Mouse (Mus musculus) lung, postnatal 36 days (tissue): Measurements from ENCODE around the gene Usp28.
A peak's percentile ranks its signal among the peaks of the same experiment; 100 is the strongest.
"Not testable (repeated sequence)": the region's sequence is repeated elsewhere in the genome, so short reads cannot be mapped to it uniquely, and the experiment has no call there.

ENCODE experiments used
- DNase-seq: peaks from one replicate; pipeline ENCODE4 v3.0.0; 2022; ENCODE audit warnings: mixed read lengths

The Usp28 gene

DNA sequence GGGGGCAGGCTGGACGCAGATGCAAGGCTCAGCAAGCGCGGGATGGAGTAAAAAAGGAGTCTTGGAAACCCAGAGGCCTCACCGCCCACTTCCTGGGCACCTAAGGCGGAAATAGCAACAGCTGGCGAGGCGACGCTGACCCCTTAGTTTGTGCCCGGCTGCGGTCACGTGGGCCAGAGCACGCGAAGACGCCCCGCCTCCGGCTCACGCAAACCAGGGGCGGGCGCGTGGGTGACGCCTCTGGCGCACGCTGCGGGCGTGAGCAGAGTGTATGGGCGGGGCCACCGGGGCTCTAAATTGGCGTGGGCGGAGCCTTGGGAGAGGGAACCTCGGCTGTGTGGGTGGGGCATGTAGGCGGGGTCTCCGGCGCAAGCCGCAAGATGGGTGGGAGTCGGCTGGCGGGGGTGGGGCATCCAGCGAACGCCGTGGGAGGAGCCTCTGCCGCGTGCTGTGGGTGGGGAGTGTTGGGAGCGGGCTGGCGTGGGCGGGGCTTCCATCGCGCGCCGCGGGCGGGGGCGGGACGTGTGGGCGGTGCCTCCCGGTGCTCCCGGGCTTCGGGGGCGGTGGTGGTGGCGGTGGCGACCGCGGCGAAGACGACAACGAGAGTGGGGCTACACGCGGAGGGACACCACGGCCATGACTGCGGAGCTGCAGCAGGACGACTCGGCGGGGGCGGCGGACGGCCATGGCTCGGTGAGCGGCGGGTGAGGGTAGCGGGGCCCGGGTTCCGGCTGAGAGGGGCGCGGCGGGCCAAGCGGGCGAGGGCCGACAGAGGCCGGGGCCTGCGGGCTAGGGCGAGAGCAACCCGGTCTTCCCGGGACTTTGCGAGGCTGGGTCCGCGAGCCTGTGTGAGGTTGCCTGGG, at the start of gene Usp28:
Gene Usp28, plus strand, starts transcription at position 531 of the 863 bp plus-strand sequence.
- peak; percentile 99 for DNase-seq

- DNase-seq: no peak
These were observed 42.8 kb upstream of the Usp28 start for GRCm38 (mm10) chr9:48942349-48942748.

DNA sequence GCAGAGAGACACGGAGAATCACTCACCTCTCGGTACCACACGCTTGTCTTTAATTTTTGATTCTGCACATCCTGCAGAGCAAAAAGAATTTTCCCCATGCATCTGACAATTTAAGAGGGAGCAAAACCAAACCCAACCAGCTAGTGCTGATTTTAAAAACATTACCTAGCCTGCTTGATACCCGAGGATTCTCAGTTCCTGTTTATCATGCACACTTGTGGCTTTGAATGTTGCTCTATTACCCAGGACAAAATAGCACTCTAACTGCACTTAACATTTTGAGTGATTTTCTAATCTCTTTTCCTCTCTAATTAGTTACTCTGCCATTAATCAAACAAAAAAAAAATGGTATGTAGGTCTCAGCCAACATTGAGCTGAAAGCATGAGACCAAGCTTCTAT, 37.6 kb upstream of the Usp28 start:
- DNase-seq: no peak

GRCm38 (mm10) chr9:48961314-48961713, 23.9 kb upstream of the Usp28 start:
- no peak for DNase-seq

- DNase-seq: no peak
These were observed 23.0 kb upstream of the Usp28 start for GRCm38 (mm10) chr9:48962131-48962530.

DNA sequence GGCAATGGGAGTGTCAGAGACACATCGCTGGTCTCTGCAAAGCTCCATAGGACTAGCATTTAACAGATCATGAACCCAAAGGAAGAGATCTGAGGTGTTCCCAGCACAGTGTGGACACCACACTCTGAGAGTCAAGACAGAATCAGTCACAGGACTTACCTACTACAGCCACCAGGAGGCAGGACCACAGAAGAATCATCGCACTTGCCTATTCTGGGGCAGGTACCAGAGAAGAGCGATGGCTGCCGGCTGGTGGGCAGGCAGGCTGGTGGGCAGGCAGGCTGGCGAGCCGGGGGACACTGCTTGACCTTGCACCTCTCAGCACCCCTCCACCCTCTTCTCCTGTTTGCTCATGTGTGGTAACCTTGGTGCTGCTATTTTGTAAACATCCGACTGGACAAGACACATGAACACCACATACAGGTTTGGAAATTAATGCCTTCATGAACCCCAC, 20.6 kb upstream of the Usp28 start, which contains the start of gene Htr3b:
Gene Htr3b, minus strand, starts transcription at position 404 of the 454 bp plus-strand sequence.
- DNase-seq: peak; percentile 30

DNA sequence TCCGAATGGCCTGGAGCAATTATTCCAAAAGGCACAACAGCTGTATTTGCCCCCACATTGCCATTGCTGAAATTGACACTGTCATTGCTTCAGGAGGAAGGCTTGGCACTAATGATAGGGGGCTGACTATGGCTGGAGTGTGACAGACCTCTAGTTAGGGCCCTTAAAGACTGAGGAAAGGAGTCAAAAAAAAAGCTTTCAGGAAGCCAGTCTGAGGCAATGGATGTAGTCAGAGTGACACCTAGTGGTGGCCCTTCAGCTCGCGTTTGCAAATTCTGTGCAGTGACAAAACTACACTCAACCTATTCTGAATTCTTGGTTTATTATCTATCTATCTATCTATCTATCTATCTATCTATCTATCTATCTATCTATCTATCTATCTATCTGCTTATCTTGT, 12.7 kb upstream of the Usp28 start:
- peak; percentile 64 for DNase-seq

GRCm38 (mm10) chr9:48976661-48977355, 8.4 kb upstream of the Usp28 start:
- no peak for DNase-seq

DNA sequence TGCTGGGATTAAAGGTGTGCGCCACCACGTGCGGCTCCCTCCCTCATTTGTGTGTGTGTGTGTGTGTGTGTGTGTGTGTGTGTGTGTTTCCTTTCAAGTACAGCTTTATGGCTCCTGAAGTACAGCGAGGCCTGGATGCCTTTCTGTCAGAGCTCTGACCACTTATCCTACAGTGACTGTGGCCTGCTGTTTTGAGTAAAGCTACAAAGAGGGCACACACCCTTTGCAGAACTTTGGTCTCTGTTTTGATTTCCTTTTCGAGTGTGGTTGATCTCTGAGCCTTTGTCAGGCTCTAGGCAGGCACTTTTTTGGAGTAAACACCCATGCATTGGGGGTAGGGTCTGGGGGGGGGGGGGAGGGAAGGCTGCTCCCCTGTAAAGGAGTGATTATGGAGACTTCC, 4.8 kb upstream of the Usp28 start:
- DNase-seq: peak; percentile 8

- no peak for DNase-seq
These were observed 4.4 kb upstream of the Usp28 start for GRCm38 (mm10) chr9:48980781-48981180.

- DNase-seq: no peak
These were observed 3.3 kb upstream of the Usp28 start for GRCm38 (mm10) chr9:48981827-48982226.

- not testable (repeated sequence) for DNase-seq
These were observed 1.4 kb upstream of the Usp28 start for GRCm38 (mm10) chr9:48983801-48984200.

DNA sequence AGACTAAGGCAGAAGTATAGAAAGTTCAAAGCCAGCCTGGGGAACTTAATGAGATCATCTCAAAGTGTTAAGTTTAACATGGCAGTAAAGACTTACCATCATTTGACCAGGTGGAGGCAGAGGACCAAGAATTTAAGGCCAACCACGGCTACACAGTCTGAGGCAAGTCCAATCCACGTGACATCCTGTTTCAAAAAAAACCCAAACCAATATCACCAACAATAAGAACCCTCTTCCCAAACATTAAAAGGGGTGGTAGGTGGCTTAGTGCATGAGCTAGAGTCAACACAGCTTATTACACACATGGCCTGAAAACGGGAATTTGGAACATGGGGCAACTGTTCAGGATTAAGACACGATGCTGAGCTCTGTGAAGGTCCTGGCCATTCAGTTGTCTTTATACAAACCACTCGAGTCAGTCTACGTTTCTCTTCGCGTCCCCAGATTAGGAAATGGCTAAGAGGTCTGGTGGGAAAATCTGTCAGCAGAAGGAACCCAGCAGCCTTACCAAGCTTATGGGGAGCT, 793 bp upstream of the Usp28 start:
- no peak for DNase-seq

DNA sequence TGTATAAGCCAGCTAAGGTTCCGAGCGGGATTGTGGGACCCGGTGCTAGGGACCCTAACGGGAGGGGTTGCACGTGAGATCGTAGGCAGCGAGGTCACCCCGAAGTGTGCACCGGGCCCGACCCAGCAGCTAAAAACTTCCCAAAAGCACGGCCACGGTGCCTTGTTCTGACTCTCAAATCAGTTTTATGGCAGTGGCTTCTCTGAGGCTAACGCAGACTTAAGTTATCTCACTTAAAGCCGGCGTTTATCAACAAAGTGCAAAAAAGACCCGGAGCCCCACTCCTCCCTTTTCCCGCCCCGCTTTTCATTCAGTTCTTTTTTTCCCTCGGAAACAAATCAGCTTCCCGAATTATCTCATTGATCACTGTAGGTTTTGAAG, 523 bp downstream of the Usp28 start:
- no peak for DNase-seq

DNA sequence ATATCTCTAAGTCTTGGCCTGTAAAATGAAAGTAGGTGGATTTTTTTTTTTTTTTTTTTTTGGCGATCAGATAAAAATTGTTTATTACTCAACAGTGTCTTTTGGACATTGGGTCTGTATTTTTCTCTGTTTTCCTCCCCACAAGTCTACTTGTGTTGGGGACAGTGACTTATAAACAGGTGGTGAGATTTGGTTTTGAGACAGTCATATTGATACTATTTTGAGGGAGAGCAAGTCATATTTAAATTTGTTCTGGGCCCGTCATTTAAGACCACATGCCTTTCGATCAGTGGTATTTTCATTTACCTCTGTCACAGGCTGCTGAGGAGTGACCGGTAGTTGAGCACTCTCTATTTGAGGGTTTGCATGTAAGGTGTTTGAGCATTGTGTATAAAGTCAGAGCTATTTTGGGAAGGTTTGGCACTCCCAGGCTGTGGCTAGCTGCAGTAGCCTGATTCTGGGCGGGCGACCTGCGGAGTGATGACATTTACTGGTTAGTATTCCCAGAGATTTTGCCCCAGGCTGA, 1.5 kb downstream of the Usp28 start:
- DNase-seq: peak; percentile 3

DNA sequence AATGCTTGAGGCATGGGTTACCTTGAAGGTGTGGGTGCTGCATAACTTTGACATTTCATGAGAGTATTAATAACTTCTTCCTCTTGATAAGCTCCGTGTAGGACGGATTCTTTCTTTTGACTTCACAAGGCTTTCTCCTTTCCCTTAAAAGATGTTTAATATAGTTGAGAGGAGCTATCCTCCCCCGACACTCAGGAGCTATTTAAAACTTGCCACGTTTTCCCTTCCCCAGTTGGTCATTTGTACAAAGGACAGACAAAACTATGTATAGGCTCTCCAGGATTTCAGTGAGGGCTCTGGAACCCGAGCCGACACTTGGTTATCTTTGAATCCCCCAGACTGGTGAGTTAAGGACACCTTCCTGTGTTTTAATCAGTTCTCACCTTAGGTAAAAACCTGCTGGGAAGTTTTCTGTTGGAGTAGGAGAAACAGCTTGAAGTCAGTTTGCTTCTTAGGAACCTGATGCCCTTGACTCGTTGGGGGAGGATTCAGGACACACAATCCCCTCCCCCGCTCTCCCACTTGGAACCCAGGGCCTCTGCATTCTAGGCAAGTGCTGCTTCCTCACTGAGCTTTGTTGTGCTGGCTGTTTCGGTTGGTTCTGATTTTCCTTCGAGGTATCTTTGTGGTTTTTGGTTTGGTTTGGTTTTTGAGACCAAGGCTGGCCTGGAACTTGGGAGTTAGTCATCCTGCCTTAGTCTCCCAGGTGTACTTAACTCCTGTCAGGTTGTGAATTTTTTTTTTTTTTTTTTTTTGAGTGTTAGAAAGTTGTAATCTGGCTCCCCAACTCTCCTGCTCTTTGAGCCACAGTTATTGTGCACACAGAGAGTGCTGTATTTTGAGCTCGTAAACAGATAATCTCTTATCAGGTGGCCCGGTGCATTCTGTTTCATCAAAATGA, 2.3 kb downstream of the Usp28 start:
- peak; percentile 5 for DNase-seq

DNA sequence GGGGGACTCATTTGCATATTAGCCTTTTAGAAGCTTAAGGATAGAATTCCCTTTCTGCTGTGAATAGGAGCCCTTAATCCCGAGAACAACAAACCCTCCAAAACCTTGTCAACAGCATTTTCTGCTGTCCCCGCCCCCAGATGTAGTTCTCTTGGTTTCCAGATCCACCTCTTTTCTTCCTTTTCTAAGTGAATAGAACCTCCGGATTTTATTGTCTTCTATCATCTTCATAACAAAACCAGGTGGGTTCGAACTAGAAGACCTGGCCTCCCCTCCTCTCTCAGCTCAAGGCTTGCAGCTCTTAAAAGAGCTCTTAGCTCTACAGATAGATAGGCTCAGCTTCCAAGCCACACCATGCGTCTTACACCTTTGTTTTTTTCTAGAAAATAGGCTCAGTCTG, 6.5 kb downstream of the Usp28 start:
- no peak for DNase-seq

DNA sequence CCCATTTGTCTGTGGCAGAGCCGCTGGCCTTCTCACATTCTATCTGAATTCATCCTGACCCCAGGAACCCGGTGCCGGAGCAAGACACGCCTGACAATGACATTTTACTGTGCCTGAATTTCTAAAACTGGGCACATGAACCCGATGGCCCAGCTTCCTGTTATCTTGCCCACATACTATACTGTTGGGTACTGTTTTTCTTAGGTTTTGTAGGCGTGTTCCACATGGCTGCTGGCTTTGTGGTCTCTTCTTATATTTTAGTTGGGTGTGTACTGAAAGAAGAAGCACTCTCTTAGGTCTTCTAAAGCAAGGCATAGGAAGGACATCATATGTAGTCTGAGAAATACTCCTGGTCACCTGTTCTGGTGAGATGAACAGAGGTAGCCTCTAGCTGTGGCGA, 9.6 kb downstream of the Usp28 start:
- DNase-seq: no peak

DNA sequence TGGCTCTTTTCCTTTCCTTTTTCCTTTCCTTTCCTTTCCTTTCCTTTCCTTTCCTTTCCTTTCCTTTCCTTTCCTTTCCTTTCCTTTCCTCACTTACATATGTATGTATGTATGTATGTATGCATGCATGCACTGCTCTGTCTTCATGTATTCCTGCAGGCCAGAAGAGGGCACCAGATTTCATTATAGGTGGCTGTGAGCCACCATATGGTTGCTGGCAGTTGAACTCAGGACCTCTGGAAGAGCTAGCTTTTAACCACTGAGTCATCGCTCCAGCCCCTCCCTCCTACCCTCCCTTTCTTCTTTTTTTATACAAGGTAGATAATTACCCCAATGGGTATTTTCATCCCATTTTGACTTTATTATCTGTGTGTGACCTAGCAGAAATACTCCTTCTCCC, 10.6 kb downstream of the Usp28 start:
- no peak for DNase-seq

- DNase-seq: no peak
These were observed 14.1 kb downstream of the Usp28 start for GRCm38 (mm10) chr9:48999256-48999655.

DNA sequence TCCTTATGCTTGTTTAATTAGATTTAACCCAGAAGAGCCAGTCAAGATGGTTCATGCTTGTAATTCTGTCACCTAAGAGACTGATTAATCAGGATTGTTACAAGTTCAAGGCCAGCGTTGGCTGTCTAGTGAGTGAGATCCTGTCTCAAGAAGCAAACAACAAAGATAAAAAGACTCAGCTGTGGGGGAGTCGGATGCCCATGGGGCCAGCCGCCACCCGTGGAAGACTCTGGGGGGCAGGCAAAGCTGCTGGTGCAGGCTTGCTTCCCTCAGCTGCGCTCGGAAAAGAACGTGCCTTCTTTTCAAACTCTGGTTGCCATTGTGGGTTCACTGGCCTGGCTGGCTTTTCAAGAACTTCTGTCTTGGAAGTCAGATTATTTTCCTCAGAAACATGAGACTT, 30.6 kb downstream of the Usp28 start:
- no peak for DNase-seq

- no peak for DNase-seq
These were observed 36.1 kb downstream of the Usp28 start for GRCm38 (mm10) chr9:49021289-49021688.

DNA sequence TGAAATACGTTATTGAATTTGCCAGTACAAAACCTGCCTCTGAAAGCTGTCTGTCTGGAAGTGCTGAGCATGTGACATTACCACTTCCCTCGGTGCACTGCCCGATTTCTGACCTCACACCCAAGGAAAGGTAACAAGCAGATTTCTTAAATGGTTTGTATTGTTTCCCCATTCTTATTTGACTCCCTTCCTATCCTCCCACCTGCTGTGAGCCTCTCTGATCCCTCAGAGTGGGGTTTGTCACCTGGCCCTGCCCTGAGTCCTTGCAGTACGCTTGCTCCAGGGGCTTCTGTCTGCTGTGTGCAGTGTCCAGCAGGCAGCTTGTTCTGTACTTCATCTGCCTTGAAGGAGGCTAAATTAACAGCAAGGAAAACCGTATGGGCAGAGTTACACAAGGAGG, 38.8 kb downstream of the Usp28 start:
- DNase-seq: no peak
